Mouse (Mus musculus): ENCODE data around the gene Sec14l4. TPM values are rescaled to one million over a fixed set of nuclear protein-coding genes. Genes with fewer than 3 reads are reported as not detected.

The Sec14l4 gene
- 9.2 and 11.1 TPM in 2 replicates for polyA plus RNA-seq (2012; rRNA removed)

DNA sequence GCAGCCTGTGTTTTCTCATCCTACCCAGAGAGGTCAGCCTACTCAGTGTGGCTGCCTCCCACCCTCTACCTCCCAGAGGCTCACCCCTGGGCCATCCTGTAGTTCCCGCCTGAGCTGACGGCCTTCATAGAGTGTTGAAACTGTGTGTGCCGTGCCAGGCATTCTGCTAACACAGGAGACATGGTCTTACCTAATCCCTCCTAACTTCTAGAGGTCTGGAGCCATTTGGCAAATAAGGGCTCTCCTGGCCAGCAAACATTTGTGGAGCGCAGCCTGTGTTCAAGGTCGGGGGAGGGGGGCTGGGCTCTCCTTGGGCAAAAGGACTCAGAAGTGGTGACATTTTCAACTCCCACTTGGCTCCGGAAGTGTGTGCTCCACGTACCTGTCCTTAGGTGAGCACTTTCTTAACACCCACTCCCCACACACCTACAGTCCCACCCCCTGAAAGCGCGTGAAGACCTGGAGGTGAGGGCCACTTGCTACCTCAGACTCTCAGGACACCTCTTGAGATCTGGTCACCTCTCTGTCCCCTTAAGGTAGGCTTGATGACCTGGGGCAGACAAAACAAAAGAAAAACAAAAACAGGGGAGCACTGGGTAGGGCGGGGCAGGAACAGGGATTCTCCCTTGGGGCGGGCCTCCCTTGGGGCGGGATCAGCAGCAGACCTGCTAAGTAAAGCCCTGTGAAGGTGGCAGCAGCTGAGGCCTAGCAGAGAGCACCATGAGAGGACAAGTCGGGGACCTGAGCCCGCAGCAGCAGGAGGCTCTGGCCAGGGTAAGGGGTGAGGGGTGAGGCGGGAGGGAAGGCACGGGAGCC is at the start of gene Sec14l4:
TSS of gene Sec14l4 (plus strand) at position 337 of the 816 bp plus-strand sequence.

DNA sequence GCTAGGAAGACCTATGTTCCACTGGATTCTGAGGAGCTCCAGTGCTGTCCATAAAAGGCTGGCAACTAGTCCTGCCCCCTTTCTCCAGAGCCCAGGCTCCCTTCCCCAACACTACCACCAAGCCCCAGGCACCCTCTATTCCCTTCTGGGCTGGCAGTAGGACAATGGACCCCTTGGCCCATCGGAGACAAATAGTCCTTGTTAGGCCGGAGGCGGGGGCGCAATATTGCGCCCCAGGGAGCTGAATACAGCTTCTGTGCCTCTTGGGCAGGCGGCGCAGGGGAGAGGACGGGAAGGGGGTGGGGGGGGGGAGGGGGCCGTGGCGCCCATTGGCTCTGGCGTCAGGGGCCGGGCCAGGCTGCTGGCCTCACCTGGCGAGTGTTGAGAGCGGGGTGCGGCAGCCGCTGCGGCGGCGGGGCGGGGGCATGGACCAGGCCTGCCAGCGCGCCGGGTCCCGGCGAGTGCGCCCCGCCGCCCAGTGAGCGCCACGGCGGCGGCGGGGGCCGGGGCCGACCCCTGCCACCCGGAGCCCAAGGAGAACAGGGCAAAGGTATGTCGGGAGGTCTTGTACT is 47.9 kb upstream of the Sec14l4 start, which contains the start of gene Gal3st1:
TSS of gene Gal3st1 (plus strand) at position 346 of the 572 bp plus-strand sequence.

DNA sequence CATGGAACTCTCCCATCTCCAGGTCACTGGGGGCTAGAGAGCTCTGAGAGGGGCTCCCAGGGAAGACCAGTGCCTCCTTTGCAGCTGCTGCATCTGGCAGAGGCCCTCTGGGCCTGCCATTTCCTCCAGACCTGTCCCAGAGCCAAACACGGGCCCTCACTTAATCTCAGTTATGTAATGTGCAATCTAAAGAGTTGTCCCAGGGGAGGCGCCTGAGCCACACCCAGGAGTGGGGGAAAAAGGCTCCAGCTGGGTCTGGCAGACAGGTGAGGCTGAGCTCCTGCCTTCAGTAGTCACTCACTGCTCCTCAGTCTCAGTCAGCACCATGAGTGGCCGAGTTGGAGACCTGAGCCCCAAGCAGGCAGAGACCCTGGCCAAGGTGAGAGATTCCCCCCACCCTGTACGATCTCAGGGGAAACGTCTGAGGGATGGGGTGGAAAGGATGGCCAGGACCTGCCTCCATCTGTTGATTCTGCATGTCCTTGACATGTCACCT is 33.4 kb downstream of the Sec14l4 start, which contains the start of gene Sec14l3:
TSS of gene Sec14l3 (plus strand) at position 215 of the 496 bp plus-strand sequence.

DNA sequence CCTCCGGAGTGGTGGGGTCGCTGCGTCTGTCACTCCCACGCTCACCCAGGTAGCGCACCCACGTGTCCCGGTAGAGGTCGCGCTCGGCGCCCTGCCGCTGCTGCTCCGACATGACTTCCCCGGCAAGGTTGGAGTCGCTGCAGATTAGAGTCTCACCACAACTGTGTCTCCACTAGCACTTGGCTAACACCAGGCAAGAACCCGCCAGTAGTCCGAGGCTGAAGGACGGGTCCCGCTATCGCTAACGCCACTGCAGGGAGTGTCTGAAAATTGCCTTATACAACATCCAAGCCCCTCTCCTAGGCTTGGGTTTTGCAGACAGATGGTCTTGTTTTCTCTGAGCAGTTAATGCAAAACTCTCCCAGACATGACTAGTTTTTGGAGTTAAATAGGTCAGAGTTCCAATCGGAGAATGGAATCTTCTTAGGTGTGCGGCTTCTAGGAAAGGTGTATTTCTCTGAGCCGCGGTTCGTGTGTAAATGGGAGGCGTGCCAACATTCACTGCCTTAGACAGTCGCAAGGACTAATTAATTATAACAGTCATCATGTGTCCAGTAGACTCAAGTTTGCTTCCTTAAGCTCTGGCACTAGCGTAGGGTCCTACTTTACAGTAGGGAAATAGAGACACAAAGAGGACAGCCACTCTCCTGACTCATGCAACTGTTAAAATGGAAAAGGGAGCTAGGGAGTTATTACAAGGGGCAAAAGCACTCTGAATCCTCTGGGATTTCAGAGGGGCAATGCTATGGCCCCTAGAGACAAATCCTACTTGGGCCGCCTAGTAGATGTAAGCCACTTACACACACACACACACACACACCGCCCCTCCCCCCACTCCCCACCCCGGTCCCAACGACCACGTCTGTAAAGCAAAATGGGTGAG is 64.2 kb downstream of the Sec14l4 start, which contains the start of gene Mtfp1:
TSS of gene Mtfp1 (minus strand) at position 275 of the 883 bp plus-strand sequence.

Other genes starting within 250 kb of the Sec14l4 start
- gene Osbp2, start 167.6 kb upstream of the Sec14l4 start, polyA plus RNA-seq (2012; rRNA removed) = 0.01 and 0.03 TPM in 2 replicates
- 0.01 and 0.02 TPM in 2 replicates for gene 4921536K21Rik, start 136.4 kb upstream of the Sec14l4 start, polyA plus RNA-seq (2012; rRNA removed)
- 0.13 and 0.14 TPM in 2 replicates for gene Dusp18, start 136.2 kb upstream of the Sec14l4 start, polyA plus RNA-seq (2012; rRNA removed)
- gene Slc35e4, start 116.8 kb upstream of the Sec14l4 start, polyA plus RNA-seq (2012; rRNA removed) = 0.34 and 0.35 TPM in 2 replicates
- gene Tcn2, start 99.3 kb upstream of the Sec14l4 start, polyA plus RNA-seq (2012; rRNA removed) = 54.0 and 56.8 TPM in 2 replicates
- 29.9 and 30.8 TPM in 2 replicates for gene Pes1, start 67.5 kb upstream of the Sec14l4 start, polyA plus RNA-seq (2012; rRNA removed)
- not detected in 2 replicates for gene 4930556J24Rik, start 54.7 kb upstream of the Sec14l4 start, polyA plus RNA-seq (2012; rRNA removed)
- gene Gal3st1, start 47.8 kb upstream of the Sec14l4 start, polyA plus RNA-seq (2012; rRNA removed) = 5.6 and 7.7 TPM in 2 replicates
- not detected in 2 replicates for gene Sec14l3, start 33.4 kb downstream of the Sec14l4 start, polyA plus RNA-seq (2012; rRNA removed)
- 13.4 and 13.6 TPM in 2 replicates for gene Mtfp1, start 64.0 kb downstream of the Sec14l4 start, polyA plus RNA-seq (2012; rRNA removed)
- 42.8 and 52.5 TPM in 2 replicates for gene Sec14l2, start 92.0 kb downstream of the Sec14l4 start, polyA plus RNA-seq (2012; rRNA removed)
- gene Rnf215, start 103.7 kb downstream of the Sec14l4 start, polyA plus RNA-seq (2012; rRNA removed) = 6.7 and 6.8 TPM in 2 replicates
- 1.2 and 1.3 TPM in 2 replicates for gene Ccdc157, start 128.8 kb downstream of the Sec14l4 start, polyA plus RNA-seq (2012; rRNA removed)
- 9.9 and 11.3 TPM in 2 replicates for gene Sf3a1, start 128.9 kb downstream of the Sec14l4 start, polyA plus RNA-seq (2012; rRNA removed)
- gene Tbc1d10a, start 155.3 kb downstream of the Sec14l4 start, polyA plus RNA-seq (2012; rRNA removed) = 9.5 and 10.3 TPM in 2 replicates
- 1.0 and 1.2 TPM in 2 replicates for gene Castor1, start 186.8 kb downstream of the Sec14l4 start, polyA plus RNA-seq (2012; rRNA removed)
- 1.3 and 1.5 TPM in 2 replicates for gene Osm, start 205.0 kb downstream of the Sec14l4 start, polyA plus RNA-seq (2012; rRNA removed)
- 0.09 and 0.11 TPM in 2 replicates for gene Lif, start 226.1 kb downstream of the Sec14l4 start, polyA plus RNA-seq (2012; rRNA removed)

All from liver, embryonic 18 days (tissue).